Mouse (Mus musculus) left cerebral cortex, postnatal 36 days (tissue): Measurements from ENCODE around the gene Pdzd4. TPM values are rescaled to one million over a fixed set of nuclear protein-coding genes. Genes with fewer than 3 reads are reported as not detected.
A peak's percentile ranks its signal among the peaks of the same experiment; 100 is the strongest.

ENCODE experiments used
- DNase-seq, 2 experiments: peaks; one replicate each; pipeline ENCODE4 v3.0.0; 2021 to 2022; ENCODE audit warnings: low spot score in 2 of 2, mixed read lengths in 1 of 2
- intact Hi-C: fragments of 180-260 bp; cut with DNase I; formaldehyde crosslinking; loops from one replicate; pipeline ENCODE4 v1.15.1; 2025
- total RNA-seq, 2 experiments: library from RNA; stranded (reverse); gene quantifications; 2 replicates each; pipeline ENCODE4 v1.2.3; 2021

The Pdzd4 gene
- total RNA-seq = 100 to 1,000 TPM; 116 to 121 TPM

- intact Hi-C loops = no loop called here
- DNase-seq = peak; percentile 49 to 61
These were observed at the start of gene Pdzd4 for GRCm38 (mm10) chrX:73824185-73825151. Gene Pdzd4, minus strand, starts transcription at chrX:73824969.

- DNase-seq = no peak
- intact Hi-C loops = no loop called here
These were observed 47.2 kb upstream of the Pdzd4 start for GRCm38 (mm10) chrX:73871956-73872355.

GRCm38 (mm10) chrX:73871474-73871873 is 46.7 kb upstream of the Pdzd4 start:
- DNase-seq = no peak
- intact Hi-C loops = no loop called here

- no peak for DNase-seq
- intact Hi-C loops = no loop called here
These were observed 44.6 kb upstream of the Pdzd4 start for GRCm38 (mm10) chrX:73869334-73869733.

- intact Hi-C loops = no loop called here
- DNase-seq = no peak
These were observed 43.1 kb upstream of the Pdzd4 start for GRCm38 (mm10) chrX:73867852-73868251.

- no peak for DNase-seq
- intact Hi-C loops = no loop called here
These were observed 42.5 kb upstream of the Pdzd4 start for GRCm38 (mm10) chrX:73867256-73867655.

GRCm38 (mm10) chrX:73864692-73865091 is 39.9 kb upstream of the Pdzd4 start:
- no peak for DNase-seq
- intact Hi-C loops = no loop called here

GRCm38 (mm10) chrX:73855087-73855408 is 30.3 kb upstream of the Pdzd4 start:
- intact Hi-C loops = no loop called here
- no peak for DNase-seq

GRCm38 (mm10) chrX:73854326-73855086 is 29.7 kb upstream of the Pdzd4 start:
- intact Hi-C loops = no loop called here

GRCm38 (mm10) chrX:73836691-73837090 is 11.9 kb upstream of the Pdzd4 start:
- DNase-seq = no peak
- intact Hi-C loops = no loop called here

More at GRCm38 (mm10) chrX:73854326-73855086, 29.7 kb upstream of the Pdzd4 start:
- no peak for DNase-seq

GRCm38 (mm10) chrX:73835731-73836130 is 11.0 kb upstream of the Pdzd4 start:
- no peak for DNase-seq
- intact Hi-C loops = no loop called here

- DNase-seq = peak in 1 of 2 experiments; percentile 11
- intact Hi-C loops = no loop called here
These were observed 1.0 kb downstream of the Pdzd4 start for GRCm38 (mm10) chrX:73823747-73824146.

- no peak for DNase-seq
- intact Hi-C loops = no loop called here
These were observed 8.0 kb downstream of the Pdzd4 start for GRCm38 (mm10) chrX:73816596-73817314.

GRCm38 (mm10) chrX:73815072-73815471 is 9.7 kb downstream of the Pdzd4 start:
- intact Hi-C loops = no loop called here
- DNase-seq = no peak

- intact Hi-C loops = no loop called here
These were observed 19.0 kb downstream of the Pdzd4 start for GRCm38 (mm10) chrX:73805814-73806213.

GRCm38 (mm10) chrX:73798502-73798901 is 26.3 kb downstream of the Pdzd4 start:
- DNase-seq = peak in 1 of 2 experiments; percentile 39
- intact Hi-C loops = loop anchor here (5.0 kb wide), 1 partner anchor 99 kb away; the partner anchor contains the start of gene L1cam

More at GRCm38 (mm10) chrX:73805814-73806213, 19.0 kb downstream of the Pdzd4 start:
- no peak for DNase-seq

GRCm38 (mm10) chrX:73797511-73797910 is 27.3 kb downstream of the Pdzd4 start:
- intact Hi-C loops = loop anchor here (5.0 kb wide), 1 partner anchor 100 kb away; the partner anchor contains the start of gene L1cam
- no peak for DNase-seq

- no peak for DNase-seq
- intact Hi-C loops = no loop called here
These were observed 31.3 kb downstream of the Pdzd4 start for GRCm38 (mm10) chrX:73793505-73793904.

GRCm38 (mm10) chrX:73793039-73793438 is 31.7 kb downstream of the Pdzd4 start:
- intact Hi-C loops = no loop called here
- no peak for DNase-seq

GRCm38 (mm10) chrX:73788501-73788900 is 36.3 kb downstream of the Pdzd4 start:
- intact Hi-C loops = loop anchor here (5.0 kb wide), 1 partner anchor 134 kb away; the partner anchor contains the start of genes Arhgap4 and Naa10
- DNase-seq = no peak
